Mouse (Mus musculus): ENCODE results near the gene Atf3. TPM values are rescaled to one million over a fixed set of nuclear protein-coding genes. Genes with fewer than 3 reads are reported as not detected.

The Atf3 gene
- total and polyA plus RNA-seq, 2 experiments: 0.55 to 0.81 TPM

GRCm38 (mm10) chr1:191225771-191226170, 7.9 kb upstream of the Atf3 start:
- 16% methylated on average over 2 of the region's 2 CpGs for WGBS
- Histone ChIP-seq H3K27ac (replicated peaks; ENCODE audit: insufficient read depth, low read depth, low read length) (no peak overlapping the region), H3K4me1 (ENCODE audit: control insufficient read depth, insufficient read depth, low read length) (peaks cover 12% of the 10 kb centered on the region), H3K27me3 (ENCODE audit: control insufficient read depth, insufficient read depth, low read length) (no peaks in the 10 kb centered on the region), H3K9ac (ENCODE audit: low read depth, low read length) (no peak overlapping the region), H3K4me3 (ENCODE audit: insufficient read depth, low read depth, low read length) (no peak overlapping the region), H3K36me3 (ENCODE audit: control insufficient read depth, insufficient read depth, low read length) (no peaks in the 10 kb centered on the region), H3K79me2 (ENCODE audit: control insufficient read depth, insufficient read depth, low read length) (no peaks in the 10 kb centered on the region)
- TF ChIP-seq CTCF (IDR thresholded peaks at IDR 0.05; ENCODE audit: low read depth, low read length) (no peak), POLR2A (IDR thresholded peaks at IDR 0.05; ENCODE audit: extremely low read depth, insufficient read depth, low read length) (no peak)
- DNase-seq (ENCODE audit: extremely low read depth, low read depth, low spot score): peak; percentile 78

GRCm38 (mm10) chr1:191224981-191225703, 7.3 kb upstream of the Atf3 start:
- H3K79me2 ChIP-seq (ENCODE audit: control insufficient read depth, insufficient read depth, low read length): no peaks in the 10 kb centered on the region
- WGBS: 25% methylated on average over 9 of the region's 9 CpGs
- DNase-seq (ENCODE audit: extremely low read depth, low read depth, low spot score): peak; percentile 79
- peaks cover 9% of the 10 kb centered on the region for H3K4me1 ChIP-seq (ENCODE audit: control insufficient read depth, insufficient read depth, low read length)
- no peaks in the 10 kb centered on the region for H3K36me3 ChIP-seq (ENCODE audit: control insufficient read depth, insufficient read depth, low read length)
- peak overlapping the region; percentile 69 for H3K4me3 ChIP-seq (ENCODE audit: insufficient read depth, low read depth, low read length)
- H3K27me3 ChIP-seq (ENCODE audit: control insufficient read depth, insufficient read depth, low read length): no peaks in the 10 kb centered on the region
- H3K27ac ChIP-seq (replicated peaks; ENCODE audit: insufficient read depth, low read depth, low read length): peak overlapping the region; percentile 84
- H3K9ac ChIP-seq (ENCODE audit: low read depth, low read length): peak overlapping the region; percentile 78; the same call in 1 of the 2 replicates
- TF ChIP-seq POLR2A (IDR thresholded peaks at IDR 0.05; ENCODE audit: extremely low read depth, insufficient read depth, low read length): no peak
- TF ChIP-seq CTCF (IDR thresholded peaks at IDR 0.05; ENCODE audit: low read depth, low read length): no peak

DNA sequence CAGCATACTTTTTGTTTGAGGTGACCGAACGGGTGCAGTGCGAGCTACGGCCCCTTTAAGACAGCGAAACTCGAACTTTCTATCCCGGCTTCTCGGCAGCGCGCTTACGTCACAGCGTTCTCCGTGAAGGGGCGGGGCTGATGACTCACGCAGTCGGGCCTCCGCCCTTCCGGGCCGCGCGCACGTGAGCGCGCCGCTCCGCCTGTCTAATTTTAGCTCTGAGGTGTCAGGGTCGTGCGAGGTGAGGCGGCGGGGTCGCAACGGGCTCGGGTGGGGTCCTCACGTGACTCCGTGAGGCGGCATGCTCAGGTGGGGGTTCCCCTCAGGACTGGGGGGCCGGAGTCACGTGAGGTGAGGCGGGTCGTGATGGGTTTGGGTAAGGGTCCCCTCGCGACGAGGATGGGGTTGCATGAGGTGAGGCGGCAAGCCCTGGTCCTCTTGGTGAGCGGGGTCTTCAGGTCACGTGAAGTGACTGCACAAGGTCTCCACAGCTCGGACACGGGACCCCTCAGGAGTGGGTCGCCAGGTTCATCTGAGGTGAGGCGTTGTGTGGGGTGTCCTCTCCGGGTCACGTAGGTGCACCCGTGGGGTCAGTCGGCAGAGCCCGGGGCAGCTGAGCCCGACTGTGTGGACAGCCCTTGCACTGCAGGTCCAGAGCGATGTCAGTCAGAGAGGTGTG, 6.6 kb upstream of the Atf3 start:
- peak; percentile 80 for DNase-seq (ENCODE audit: extremely low read depth, low read depth, low spot score)
- no peak for TF ChIP-seq CTCF (IDR thresholded peaks at IDR 0.05; ENCODE audit: low read depth, low read length)
- TF ChIP-seq POLR2A (IDR thresholded peaks at IDR 0.05; ENCODE audit: extremely low read depth, insufficient read depth, low read length): peak; percentile 44; the same call in 1 of the 2 replicates

GRCm38 (mm10) chr1:191223930-191224301, 6.1 kb upstream of the Atf3 start:
- TF ChIP-seq CTCF (IDR thresholded peaks at IDR 0.05; ENCODE audit: low read depth, low read length): no peak
- TF ChIP-seq POLR2A (IDR thresholded peaks at IDR 0.05; ENCODE audit: extremely low read depth, insufficient read depth, low read length): no peak
- H3K27me3 ChIP-seq (ENCODE audit: control insufficient read depth, insufficient read depth, low read length): no peaks in the 10 kb centered on the region
- 49% methylated on average over 10 of the region's 10 CpGs for WGBS
- no peaks in the 10 kb centered on the region for H3K36me3 ChIP-seq (ENCODE audit: control insufficient read depth, insufficient read depth, low read length)
- H3K79me2 ChIP-seq (ENCODE audit: control insufficient read depth, insufficient read depth, low read length): no peaks in the 10 kb centered on the region
- DNase-seq (ENCODE audit: extremely low read depth, low read depth, low spot score): no peak
- H3K27ac ChIP-seq (replicated peaks; ENCODE audit: insufficient read depth, low read depth, low read length): peak overlapping the region; percentile 20
- H3K9ac ChIP-seq (ENCODE audit: low read depth, low read length): peak overlapping the region; percentile 28
- H3K4me1 ChIP-seq (ENCODE audit: control insufficient read depth, insufficient read depth, low read length): peaks cover 9% of the 10 kb centered on the region
- peak overlapping the region; percentile 0; the same call in 1 of the 2 replicates for H3K4me3 ChIP-seq (ENCODE audit: insufficient read depth, low read depth, low read length)

More for the DNA sequence above, 6.6 kb upstream of the Atf3 start:
- under 1% methylated on average over 57 of the region's 57 CpGs for WGBS
- no peaks in the 10 kb centered on the region for H3K36me3 ChIP-seq (ENCODE audit: control insufficient read depth, insufficient read depth, low read length)
- H3K4me3 ChIP-seq (ENCODE audit: insufficient read depth, low read depth, low read length): peak overlapping the region; percentile 69
- peak overlapping the region; percentile 84 for H3K27ac ChIP-seq (replicated peaks; ENCODE audit: insufficient read depth, low read depth, low read length)
- H3K79me2 ChIP-seq (ENCODE audit: control insufficient read depth, insufficient read depth, low read length): no peaks in the 10 kb centered on the region
- no peaks in the 10 kb centered on the region for H3K27me3 ChIP-seq (ENCODE audit: control insufficient read depth, insufficient read depth, low read length)
- peaks cover 9% of the 10 kb centered on the region for H3K4me1 ChIP-seq (ENCODE audit: control insufficient read depth, insufficient read depth, low read length)
- peak overlapping the region; percentile 78 for H3K9ac ChIP-seq (ENCODE audit: low read depth, low read length)

GRCm38 (mm10) chr1:191222031-191222430, 4.2 kb upstream of the Atf3 start:
- no peaks in the 10 kb centered on the region for H3K36me3 ChIP-seq (ENCODE audit: control insufficient read depth, insufficient read depth, low read length)
- H3K27ac ChIP-seq (replicated peaks; ENCODE audit: insufficient read depth, low read depth, low read length): no peak overlapping the region
- H3K79me2 ChIP-seq (ENCODE audit: control insufficient read depth, insufficient read depth, low read length): no peaks in the 10 kb centered on the region
- peaks cover 9% of the 10 kb centered on the region for H3K4me1 ChIP-seq (ENCODE audit: control insufficient read depth, insufficient read depth, low read length)
- TF ChIP-seq CTCF (IDR thresholded peaks at IDR 0.05; ENCODE audit: low read depth, low read length): no peak
- peaks cover 3% of the 10 kb centered on the region; the same call in 1 of the 2 replicates for H3K27me3 ChIP-seq (ENCODE audit: control insufficient read depth, insufficient read depth, low read length)
- DNase-seq (ENCODE audit: extremely low read depth, low read depth, low spot score): no peak
- 50% methylated on average over 4 of the region's 4 CpGs for WGBS
- H3K4me3 ChIP-seq (ENCODE audit: insufficient read depth, low read depth, low read length): no peak overlapping the region
- no peak overlapping the region for H3K9ac ChIP-seq (ENCODE audit: low read depth, low read length)

- TF ChIP-seq POLR2A (IDR thresholded peaks at IDR 0.05; ENCODE audit: extremely low read depth, insufficient read depth, low read length) (no peak), CTCF (IDR thresholded peaks at IDR 0.05; ENCODE audit: low read depth, low read length) (no peak)
- Histone ChIP-seq H3K4me3 (ENCODE audit: insufficient read depth, low read depth, low read length) (no peak overlapping the region), H3K27ac (replicated peaks; ENCODE audit: insufficient read depth, low read depth, low read length) (no peak overlapping the region), H3K27me3 (ENCODE audit: control insufficient read depth, insufficient read depth, low read length) (peaks cover 5% of the 10 kb centered on the region; the same call in 1 of the 2 replicates), H3K4me1 (ENCODE audit: control insufficient read depth, insufficient read depth, low read length) (peaks cover 7% of the 10 kb centered on the region), H3K36me3 (ENCODE audit: control insufficient read depth, insufficient read depth, low read length) (no peaks in the 10 kb centered on the region), H3K9ac (ENCODE audit: low read depth, low read length) (no peak overlapping the region), H3K79me2 (ENCODE audit: control insufficient read depth, insufficient read depth, low read length) (no peaks in the 10 kb centered on the region)
- WGBS: 75% methylated on average over 8 of the region's 8 CpGs
- no peak for DNase-seq (ENCODE audit: extremely low read depth, low read depth, low spot score)
Measured at GRCm38 (mm10) chr1:191220588-191220987, 2.7 kb upstream of the Atf3 start.
